Mouse (Mus musculus): ENCODE data around the gene Psen1.
A peak's percentile ranks its signal among the peaks of the same experiment; 100 is the strongest.

Psen1 gene

DNA sequence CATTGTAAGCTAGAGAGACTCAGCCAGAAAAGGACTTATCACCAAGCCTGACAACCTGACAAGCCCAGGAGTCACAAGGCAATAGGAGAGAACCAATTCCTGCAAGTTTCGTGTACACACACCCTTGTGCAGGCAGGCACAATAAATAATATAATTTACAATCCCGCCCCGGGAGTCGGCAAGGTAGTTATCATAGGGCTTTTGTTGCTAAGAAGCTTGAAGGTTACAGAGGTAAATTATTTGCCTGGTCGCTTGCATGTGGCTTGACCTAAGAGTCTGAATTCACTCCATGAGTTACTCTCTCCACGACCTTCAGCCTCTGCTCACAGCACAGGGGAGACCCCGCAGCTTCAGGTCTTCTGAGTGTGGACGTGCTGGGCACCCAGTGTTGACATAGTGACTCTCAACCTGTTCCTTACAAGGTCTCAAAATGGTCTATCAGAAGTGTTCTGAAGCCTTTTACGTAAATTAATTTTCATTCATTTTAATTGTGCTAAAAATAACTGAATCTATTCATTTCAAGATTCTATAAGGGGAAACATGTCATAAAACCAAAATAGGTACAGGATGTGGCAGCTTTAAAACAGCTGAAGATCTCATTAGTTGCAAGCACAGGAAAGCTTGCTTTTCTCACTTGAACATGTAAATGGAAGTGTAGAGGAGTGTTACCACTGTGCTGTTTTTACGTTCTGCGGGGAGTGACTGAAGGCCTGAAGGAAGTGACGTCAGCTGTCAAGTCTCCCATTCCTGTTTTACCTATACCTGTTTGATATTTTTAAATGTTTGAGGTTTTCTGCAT is 38.8 kb downstream of the Psen1 start:
- no peak for DNase-seq

- no peak for DNase-seq
Measured at GRCm38 (mm10) chr12:83732225-83732624, 44.3 kb downstream of the Psen1 start.

- DNase-seq: no peak
Measured at GRCm38 (mm10) chr12:83734047-83734446, 46.1 kb downstream of the Psen1 start.

DNA sequence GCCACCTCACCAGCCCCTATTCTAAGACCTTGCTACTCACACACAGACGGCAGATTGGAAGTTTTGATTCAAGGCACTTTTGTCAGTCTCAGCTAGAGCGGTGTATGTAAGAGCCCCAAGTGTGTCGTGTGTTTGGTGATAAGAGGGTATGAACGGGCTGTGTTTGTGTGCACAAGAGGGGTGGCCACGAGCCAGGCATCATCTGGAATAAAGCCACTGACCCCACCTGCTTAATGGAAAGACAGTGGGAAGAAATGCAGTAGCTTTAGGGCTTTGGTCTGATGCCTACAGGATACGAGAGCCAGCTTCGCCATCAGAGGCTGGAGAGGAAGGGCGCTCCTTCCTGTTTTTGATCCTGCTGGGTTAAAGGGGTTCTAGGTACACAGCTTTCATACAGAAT is 48.3 kb downstream of the Psen1 start:
- DNase-seq: no peak

DNA sequence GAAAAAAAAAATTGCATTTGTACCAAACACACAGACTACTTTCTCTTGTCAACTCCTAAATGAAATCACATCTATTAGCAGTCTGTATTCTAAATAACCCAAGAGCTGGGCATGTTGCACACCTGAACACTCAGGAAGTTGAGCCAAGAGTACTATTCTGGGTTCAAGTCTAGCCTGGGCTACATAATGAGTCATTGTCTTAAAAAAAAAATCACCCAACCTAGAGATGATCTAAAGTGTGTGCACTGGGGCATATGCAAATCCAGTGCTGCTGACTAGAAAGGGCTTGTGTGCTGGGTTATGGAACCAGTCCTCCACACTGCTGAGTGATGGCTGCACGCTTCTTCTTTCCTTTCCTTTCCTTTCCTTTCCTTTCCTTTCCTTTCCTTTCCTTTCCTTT is 50.7 kb downstream of the Psen1 start:
- DNase-seq: no peak

GRCm38 (mm10) chr12:83741722-83742121 is 53.8 kb downstream of the Psen1 start:
- DNase-seq: no peak

DNA sequence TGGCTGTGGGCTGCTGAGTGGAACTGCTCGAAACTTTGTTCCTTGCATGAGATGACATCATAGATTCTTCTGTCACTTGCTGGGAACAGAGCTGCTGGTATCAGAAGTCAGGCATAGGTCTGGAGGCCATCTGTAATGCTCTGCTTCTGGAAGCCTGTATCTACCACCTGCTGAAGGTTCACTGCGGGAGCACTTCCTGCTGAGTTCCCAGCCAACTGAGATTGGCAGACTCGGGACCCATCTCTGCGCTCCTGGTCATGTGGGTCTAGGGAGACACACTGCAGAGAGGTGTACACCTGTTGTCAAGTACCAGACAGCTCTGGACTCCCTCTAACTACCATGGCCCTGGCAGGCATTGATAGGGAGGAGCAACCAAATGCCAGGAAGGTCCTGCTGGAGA is 54.9 kb downstream of the Psen1 start:
- DNase-seq: no peak

DNA sequence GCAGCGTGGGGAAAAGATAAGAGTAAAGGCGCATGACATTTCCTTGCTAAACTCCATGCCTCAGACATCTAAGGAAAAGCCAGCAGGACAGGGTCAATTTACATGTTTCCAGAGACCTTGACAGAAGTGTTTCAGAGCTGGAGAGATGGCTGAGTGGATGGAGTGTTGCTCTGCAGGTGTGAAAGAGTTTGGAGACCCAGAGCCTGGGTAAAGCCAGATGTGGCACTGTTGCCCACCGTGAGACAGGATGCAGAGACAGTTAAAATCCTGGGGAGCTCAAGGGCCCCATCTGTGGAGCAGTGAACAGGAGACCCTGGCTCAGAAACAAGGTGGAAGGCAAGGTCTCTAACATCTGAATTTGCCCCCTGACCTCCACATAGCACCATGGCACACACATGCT is 55.8 kb downstream of the Psen1 start:
- no peak for DNase-seq

GRCm38 (mm10) chr12:83749186-83749585 is 61.2 kb downstream of the Psen1 start:
- no peak for DNase-seq

- DNase-seq: peak; percentile 36
Measured at GRCm38 (mm10) chr12:83752495-83752894, 64.5 kb downstream of the Psen1 start.

DNA sequence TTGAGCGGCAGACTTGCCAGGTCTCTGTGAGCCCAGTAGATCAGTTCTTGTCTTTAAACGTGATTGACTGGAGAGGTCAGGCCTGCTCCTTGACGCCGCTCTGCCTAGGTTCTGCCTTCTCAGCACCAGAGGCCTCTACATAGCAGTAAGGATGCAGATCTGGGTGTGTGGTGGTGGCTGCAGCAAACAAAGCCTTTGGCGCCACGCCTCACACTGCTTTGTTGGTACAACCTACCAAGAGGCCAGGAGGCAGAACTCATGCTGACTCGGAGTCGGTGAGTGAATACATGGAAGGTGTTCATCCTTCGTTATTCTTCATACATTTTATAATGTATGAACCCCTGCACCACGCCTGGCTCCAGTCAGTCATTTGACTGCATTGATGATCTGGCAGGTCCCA is 70.8 kb downstream of the Psen1 start:
- no peak for DNase-seq

DNA sequence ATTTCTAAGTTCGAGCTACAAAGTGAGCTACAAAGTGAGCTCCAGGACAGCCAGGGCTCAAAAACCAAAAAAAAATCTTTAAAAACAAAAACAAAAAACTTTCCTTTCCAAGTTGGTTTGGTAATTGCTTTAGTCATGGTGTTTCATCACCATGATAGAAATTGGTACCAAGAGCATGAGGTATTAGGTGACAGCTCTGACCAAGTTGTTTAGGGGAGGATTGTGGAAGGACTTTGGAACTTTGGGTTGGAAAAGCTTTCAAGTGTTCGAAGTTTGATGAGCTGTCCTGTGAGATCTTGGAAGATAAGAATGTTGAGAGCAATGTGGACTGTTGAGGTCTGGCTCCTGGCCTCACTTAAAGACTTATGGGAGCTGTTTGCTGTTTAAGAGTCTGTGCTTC is 72.2 kb downstream of the Psen1 start:
- no peak for DNase-seq

DNA sequence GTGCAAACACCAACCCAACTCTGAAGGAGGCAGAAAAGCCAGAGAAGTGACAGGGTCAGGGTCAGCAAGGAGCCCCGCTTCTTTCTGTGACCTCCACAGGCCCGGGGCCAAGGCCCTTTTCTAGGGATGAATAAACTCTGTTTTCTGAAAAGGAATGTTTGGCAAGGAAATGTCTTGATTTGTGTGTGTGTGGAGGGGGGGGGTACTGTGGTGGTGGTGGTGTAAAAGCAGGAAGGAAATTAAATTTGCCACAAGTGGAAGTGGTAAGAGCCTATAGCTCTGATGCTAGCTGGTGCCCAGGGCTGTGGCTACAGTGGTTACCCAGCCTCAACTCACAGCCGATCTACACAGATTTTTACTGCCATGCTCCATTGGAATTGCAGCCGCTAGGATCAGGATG is 74.8 kb downstream of the Psen1 start:
- DNase-seq: no peak

DNA sequence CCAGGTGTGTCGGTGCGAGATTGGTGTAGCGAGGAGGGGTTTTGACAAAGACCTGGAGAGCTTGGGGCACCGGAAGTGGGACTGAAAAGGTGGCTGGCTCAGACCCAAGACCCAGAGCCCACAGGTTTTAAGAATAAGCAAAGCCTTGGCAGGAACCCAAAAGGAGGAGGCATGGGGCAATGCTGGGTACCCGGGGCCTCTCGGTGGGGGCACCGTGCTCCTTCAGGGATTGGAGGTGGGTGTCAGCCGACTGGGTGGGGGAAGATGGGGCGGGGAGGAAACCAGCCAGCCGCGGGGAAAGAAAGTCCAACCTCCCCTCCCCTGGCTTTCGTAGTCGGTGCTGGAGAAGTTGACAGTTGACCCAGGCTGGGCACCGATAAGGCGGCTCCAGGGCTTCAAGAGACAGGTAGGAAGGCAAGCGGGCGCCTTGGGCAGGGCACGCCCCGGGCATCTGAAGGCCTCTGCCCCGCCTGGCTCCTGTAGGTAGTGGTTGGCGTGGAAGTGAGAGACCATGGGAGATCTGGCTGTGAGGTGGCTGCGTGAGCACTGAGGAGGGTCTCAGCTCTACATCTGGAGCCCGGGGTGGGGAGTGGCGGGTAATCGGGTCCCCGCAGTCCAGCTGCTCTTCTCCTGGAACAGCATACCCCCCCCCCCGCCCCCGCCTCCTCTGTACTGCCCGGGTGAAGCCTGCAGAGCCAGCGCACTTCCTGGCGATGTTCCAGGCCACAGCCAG is 75.5 kb downstream of the Psen1 start, which contains the start of gene Papln:
Gene Papln (plus strand): TSS at position 324 of the 733 bp plus-strand sequence.
- peak; percentile 24 for DNase-seq

DNA sequence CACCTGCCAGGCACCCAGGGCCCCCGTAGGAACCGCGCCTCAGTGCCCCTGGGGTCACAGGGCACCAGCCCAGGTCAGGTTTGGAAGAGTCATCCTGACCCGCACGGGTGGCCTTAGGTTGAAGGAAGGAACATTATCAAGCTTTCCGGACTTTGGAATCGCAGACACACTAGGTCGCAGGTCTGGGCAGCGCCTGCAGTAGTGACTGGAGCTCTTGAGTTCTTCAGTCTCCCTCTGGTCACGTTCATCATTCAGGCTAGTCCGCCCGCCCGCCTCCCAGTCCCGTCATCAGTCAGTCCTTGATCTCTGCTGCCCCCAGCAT is 76.1 kb downstream of the Psen1 start:
- DNase-seq: no peak

GRCm38 (mm10) chr12:83764519-83764918 is 76.6 kb downstream of the Psen1 start:
- DNase-seq: no peak

- no peak for DNase-seq
Measured at GRCm38 (mm10) chr12:83765965-83766603, 78.1 kb downstream of the Psen1 start.

- DNase-seq: no peak
Measured at GRCm38 (mm10) chr12:83767833-83768232, 79.9 kb downstream of the Psen1 start.

DNA sequence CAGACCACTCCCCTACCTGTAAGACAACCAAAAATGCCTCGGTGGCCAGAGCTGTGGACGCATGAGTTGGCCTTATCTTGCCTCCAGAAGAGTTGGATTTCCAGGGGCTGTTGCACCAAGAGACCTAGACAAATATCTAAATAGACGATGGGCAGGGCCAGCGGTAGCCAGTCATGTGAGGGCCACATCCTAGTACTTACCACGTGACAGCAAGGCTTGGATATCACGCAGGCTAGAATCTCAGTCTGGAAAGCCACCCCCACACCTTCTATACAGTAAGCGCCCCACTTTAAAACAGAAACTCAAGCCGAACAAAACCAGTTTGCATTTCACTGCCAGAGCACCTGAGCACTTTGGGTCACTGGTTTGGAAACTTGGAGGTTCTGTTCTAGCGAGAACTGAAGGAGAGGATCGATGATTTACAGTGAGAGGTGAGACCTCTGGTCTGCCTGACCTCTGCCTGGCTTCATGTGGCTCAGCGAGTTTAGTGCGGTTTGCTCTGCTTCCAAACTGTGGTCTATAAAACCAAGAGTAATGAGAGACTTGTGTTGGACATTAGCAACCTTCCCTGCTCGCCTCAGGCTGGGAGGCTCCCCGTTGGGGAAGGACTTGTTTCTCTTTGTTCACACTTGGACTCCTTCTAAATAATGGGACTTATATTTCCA is 80.4 kb downstream of the Psen1 start:
- no peak for DNase-seq

DNA sequence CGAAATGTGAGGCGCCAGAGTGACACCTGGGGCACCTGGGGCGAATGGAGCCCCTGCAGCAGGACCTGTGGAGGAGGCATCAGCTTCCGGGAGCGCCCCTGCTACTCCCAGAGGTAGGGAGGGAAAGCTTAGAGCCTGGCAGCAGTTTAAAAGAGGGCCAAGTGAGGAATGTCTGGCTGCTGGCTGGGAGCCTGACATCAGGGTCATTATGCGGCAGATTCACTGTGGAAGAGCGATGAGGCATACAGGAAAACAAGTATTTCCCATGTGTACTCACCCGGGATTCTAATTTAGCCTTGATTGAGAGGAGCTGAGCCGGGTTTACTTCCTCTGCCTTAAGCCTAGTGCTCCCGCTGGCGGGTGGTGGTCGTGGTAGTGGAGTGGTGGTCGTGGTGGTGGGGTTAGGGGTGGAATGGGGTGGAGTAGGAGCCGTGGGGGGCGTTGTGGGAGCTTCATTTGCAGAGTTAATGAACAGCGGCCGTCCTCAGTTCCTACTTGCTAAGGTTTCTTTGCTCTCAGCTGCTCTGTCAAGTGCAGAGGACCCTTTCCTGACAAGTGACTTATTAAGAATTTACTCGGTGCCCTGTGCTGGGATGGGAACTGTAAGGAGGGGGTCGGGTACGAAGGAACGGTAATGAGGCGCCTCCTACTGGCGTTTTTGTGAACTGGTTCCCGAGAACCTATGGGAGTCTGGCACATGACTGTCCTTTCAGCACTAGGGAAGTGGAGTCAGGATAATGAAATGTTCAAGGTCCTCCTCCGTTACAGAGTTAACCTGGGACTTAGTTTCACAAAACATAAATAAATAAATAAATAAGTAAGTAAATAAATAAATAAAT is 82.7 kb downstream of the Psen1 start:
- peak; percentile 71 for DNase-seq

- DNase-seq: no peak
Measured at GRCm38 (mm10) chr12:83775621-83776020, 87.7 kb downstream of the Psen1 start.

- no peak for DNase-seq
Measured at GRCm38 (mm10) chr12:83776766-83777165, 88.8 kb downstream of the Psen1 start.
